Mouse (Mus musculus) forebrain, embryonic 13.5 days (tissue): ENCODE measurements around the gene Agrn. TPM values are rescaled to one million over a fixed set of nuclear protein-coding genes. Genes with fewer than 3 reads are reported as not detected.

Source experiments
- ATAC-seq: fragments of 200-750 bp; cut with Nextera tagmentation; 2 replicates; pipeline ENCODE4 v1.8.0; 2017
- H3K27ac ChIP-seq: fragments of 300-500 bp; sonication (generic); 2 replicates; pipeline ENCODE4 v1.5.1; 2015; ENCODE audit warnings: inconsistent platforms, mild to moderate bottlenecking, moderate library complexity
- H3K27me3 ChIP-seq: fragments of 300-500 bp; sonication (generic); 2 replicates; pipeline ENCODE4 v1.6.1; 2015; ENCODE audit warnings: mild to moderate bottlenecking, inconsistent platforms
- H3K36me3 ChIP-seq: fragments of 300-500 bp; sonication (generic); 2 replicates; pipeline ENCODE4 v1.6.1; 2015; ENCODE audit warnings: mild to moderate bottlenecking, inconsistent platforms; ENCODE audit not compliant: poor library complexity, severe bottlenecking
- H3K4me1 ChIP-seq: fragments of 300-500 bp; sonication (generic); 2 replicates; pipeline ENCODE4 v1.6.1; 2015; ENCODE audit warnings: inconsistent platforms
- H3K4me2 ChIP-seq: fragments of 300-500 bp; sonication (generic); 2 replicates; pipeline ENCODE4 v1.6.1; 2015; ENCODE audit warnings: inconsistent platforms, mild to moderate bottlenecking, moderate library complexity
- H3K4me3 ChIP-seq: fragments of 300-500 bp; sonication (generic); 2 replicates; pipeline ENCODE4 v1.5.1; 2015; ENCODE audit warnings: mild to moderate bottlenecking, inconsistent platforms
- H3K9ac ChIP-seq: fragments of 300-500 bp; sonication (generic); 2 replicates; pipeline ENCODE4 v1.6.1; 2015; ENCODE audit warnings: mild to moderate bottlenecking, inconsistent platforms
- H3K9me3 ChIP-seq: fragments of 300-500 bp; sonication (generic); replicated peaks from 2 replicates; pipeline ENCODE4 v1.6.1; 2016; ENCODE audit warnings: inconsistent platforms
- WGBS: fragments of 180-500 bp; shearing (Covaris S2); methylation state at CpG from one replicate; pipeline ENCODE4 v1.1.7; 2015; 5-methylcytosine and 5-hydroxymethylcytosine counted together
- polyA plus RNA-seq: library from polyadenylated mRNA; unstranded; fragments of >200 nt; fragmentation: Nextera tagmentation; extraction: Ambion mirVana; gene quantifications from 2 replicates; pipeline ENCODE4 v1.2.1, GENCODE M21; 2015

Agrn gene
- polyA plus RNA-seq, 1 experiment from 2014 or later: 91.4 TPM

DNA sequence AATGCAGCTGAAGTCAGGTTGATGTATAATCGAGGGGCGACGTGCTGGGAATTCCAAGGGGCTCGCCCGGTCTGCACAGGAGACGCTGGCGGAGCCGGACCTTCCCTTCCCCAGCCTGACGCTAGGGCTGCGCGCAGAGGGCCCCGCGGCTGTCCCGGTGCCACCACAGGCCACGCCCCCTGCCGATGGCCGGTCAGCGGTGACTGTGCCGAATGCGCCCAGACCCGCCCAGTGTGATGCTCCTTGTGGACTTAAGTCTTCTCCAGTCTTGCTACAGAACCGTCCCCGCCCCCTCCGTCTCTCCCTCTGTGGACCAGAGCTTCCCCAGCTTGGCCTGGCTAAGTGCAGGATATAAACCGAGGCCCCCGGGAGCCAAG lies 529 bp upstream of the Agrn start:
- H3K4me3 ChIP-seq: peak overlapping the region; percentile 83
- peak overlapping the region; percentile 71 for H3K9ac ChIP-seq
- H3K4me2 ChIP-seq: peak overlapping the region; percentile 63
- peak; percentile 93 for ATAC-seq
- WGBS: 0% methylated on average over 15 of the region's 26 CpGs
- H3K4me1 ChIP-seq: peaks cover 47% of the 10 kb centered on the region
- no peaks in the 10 kb centered on the region for H3K27me3 ChIP-seq
- peaks cover 26% of the 10 kb centered on the region for H3K36me3 ChIP-seq
- peak overlapping the region; percentile 97 for H3K27ac ChIP-seq
- no peaks in the 10 kb centered on the region for H3K9me3 ChIP-seq

DNA sequence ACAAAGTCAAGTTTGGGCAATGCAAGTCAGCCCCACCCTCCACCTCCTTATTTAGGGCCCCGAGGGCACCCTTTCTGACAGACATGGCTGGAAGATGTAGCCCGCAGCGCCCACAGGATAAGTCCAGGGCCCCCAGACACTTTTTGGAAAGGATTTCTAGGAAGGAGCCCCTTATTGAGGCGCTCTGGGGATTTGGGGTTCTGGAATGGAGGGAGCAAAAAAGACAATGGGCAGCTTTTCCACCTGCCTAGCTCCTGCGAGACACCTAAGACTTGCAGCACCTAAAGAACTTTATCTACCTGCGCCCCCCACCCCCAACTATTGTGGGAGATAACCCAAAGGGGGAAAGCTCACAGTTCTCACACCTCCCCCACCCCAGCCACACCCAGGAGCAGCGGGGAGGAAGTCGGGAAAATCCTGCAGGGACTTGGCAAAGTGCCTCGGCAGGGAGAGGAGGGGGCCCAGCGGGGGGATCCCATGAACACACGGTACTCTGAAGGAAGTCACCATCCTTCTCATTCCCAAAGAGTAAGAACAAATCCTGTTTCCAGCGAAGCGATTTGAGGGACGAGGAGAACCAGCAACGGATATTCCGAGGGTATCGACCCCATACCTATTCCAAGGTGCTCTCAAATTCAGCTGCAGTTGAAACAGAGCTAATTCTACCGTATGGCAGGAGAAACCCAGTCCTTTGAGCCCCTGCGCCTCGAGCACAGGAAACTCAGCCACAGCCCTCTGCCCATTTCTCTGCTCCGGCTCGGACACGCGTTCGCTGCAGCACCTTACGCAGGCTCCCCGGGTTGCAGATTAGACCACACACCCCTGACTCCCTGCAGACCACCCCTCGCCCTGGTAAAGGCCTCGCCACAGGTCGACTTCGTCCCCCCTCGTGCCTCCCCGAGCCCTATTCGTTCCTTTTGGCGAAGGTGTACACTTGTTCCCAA lies 1.1 kb downstream of the Agrn start:
- Histone ChIP-seq H3K9ac (peak overlapping the region; percentile 92), H3K4me2 (peak overlapping the region; percentile 92), H3K9me3 (no peaks in the 10 kb centered on the region), H3K27ac (peak overlapping the region; percentile 85), H3K4me1 (peaks cover 54% of the 10 kb centered on the region), H3K36me3 (peaks cover 42% of the 10 kb centered on the region), H3K4me3 (peak overlapping the region; percentile 83), H3K27me3 (no peaks in the 10 kb centered on the region)
- ATAC-seq: peak; percentile 7
- 3% methylated on average over 35 of the region's 35 CpGs for WGBS

DNA sequence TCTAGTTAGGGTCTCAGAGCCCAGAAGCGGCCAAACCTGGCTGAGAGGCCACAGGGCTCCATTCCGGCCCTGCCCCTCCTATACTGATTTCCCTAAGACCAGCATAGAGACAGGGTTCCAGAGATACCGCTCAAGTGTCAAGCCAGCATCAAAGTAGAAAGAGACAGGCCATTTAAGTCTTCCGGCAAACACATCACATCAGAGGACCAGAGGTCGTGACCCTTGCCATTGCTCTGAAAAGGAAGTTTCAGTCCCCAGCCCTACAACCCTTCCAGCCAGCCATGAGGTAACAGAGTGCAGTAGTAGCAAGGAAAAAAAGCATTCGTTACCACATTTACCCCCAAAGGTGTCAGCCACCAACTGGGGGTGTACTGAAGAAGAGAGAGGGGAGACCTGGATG lies 2.9 kb downstream of the Agrn start:
- 46% methylated on average over 6 of the region's 6 CpGs for WGBS
- ATAC-seq: no peak
- Histone ChIP-seq H3K27ac (peak overlapping the region; percentile 35; the same call in 1 of the 2 replicates), H3K9ac (peak overlapping the region; percentile 38; the same call in 1 of the 2 replicates), H3K4me1 (peaks cover 73% of the 10 kb centered on the region), H3K9me3 (no peaks in the 10 kb centered on the region), H3K4me3 (no peak overlapping the region; the same call in 1 of the 2 replicates), H3K4me2 (peak overlapping the region; percentile 92), H3K36me3 (peaks cover 56% of the 10 kb centered on the region), H3K27me3 (no peaks in the 10 kb centered on the region)

DNA sequence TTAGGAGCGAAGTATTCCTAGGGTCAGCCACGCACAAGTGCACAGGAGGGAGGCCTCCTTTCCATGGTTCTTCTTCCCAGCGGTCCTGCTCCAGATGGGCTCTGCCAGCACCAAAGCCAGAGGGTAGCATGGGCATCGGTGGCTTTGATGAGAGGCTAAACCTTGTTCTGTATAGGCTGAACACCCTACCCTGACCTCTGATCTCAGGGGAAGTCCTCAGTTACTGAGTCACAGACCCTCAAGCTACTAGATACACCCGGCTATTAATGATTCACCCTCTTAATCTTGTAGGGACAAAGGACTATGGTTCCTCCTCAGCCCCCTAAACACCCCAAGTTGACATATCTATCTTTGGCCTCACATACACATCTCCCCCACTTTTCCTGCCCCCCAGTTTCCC lies 3.4 kb downstream of the Agrn start:
- Histone ChIP-seq H3K36me3 (peaks cover 56% of the 10 kb centered on the region), H3K9ac (no peak overlapping the region; the same call in 1 of the 2 replicates), H3K4me1 (peaks cover 77% of the 10 kb centered on the region), H3K27me3 (no peaks in the 10 kb centered on the region), H3K4me3 (no peak overlapping the region), H3K9me3 (no peaks in the 10 kb centered on the region), H3K4me2 (peak overlapping the region; percentile 92), H3K27ac (no peak overlapping the region)
- WGBS: 68% methylated on average over 5 of the region's 5 CpGs
- no peak for ATAC-seq

DNA sequence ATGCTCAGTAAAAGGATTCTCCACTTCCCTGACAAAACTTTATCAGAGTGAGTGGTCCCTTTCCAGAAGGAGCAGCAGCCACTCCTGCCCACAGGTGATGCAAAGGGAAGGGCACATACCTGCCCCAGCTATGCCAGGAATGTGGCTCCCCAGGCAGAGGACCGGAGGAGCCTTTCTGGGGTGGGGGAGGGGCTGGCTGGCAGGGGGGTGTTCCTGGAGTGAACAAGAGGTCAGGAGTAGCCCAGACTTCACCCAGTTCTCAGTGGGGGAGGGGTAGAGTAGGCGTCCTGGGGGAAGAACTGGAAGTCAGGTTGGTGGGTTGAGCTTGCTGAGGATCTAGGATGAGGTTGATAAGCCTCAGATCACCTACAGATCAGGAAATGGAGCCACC lies 4.1 kb downstream of the Agrn start:
- ATAC-seq: no peak
- Histone ChIP-seq H3K27ac (peak overlapping the region; percentile 36; the same call in 1 of the 2 replicates), H3K36me3 (peaks cover 56% of the 10 kb centered on the region), H3K9ac (no peak overlapping the region), H3K9me3 (no peaks in the 10 kb centered on the region), H3K4me3 (no peak overlapping the region), H3K4me1 (peaks cover 84% of the 10 kb centered on the region), H3K4me2 (0 out of 2 replicates have a peak overlapping the region, but pooled peaks have one; percentile 8), H3K27me3 (no peaks in the 10 kb centered on the region)
- 24% methylated on average over 2 of the region's 2 CpGs for WGBS

DNA sequence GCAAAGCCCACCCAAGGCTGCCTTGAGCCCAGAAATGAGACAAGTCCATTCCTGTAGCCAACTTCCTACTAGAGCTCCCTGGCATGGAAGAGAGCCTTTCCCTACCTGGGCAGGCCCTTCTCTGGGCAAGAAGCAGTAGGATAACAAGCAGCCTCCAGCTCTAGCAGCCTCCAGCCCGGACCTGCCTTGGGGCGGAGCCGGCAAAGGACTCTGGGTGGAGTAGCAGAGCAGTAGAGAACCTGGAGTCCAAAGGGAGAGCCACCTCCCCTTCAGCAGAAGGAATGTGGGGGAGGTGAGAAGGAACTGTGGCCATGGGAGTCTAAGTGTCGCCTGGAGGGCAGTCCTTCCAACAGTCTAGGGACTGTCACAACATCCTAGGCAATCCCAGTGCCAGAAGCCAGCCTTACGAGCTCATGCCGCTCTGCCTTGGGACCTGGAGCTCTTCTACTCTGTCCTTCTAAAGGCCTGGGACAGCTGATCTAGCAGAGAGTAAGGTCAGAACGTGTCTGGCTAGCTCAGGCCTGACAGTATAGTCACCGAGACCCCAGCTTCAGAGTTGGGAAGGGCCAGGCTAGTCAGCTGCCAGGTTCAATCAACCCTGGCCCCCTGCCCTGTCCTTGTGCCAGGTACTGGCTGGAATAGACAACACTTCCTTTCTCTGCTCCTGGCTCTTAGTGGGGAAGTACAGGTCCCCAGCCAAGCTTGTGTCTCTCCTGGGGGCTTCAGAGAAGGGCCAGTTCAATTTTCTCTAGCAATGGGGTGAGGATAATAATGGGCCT lies 4.7 kb downstream of the Agrn start:
- Histone ChIP-seq H3K9me3 (no peaks in the 10 kb centered on the region), H3K4me2 (no peak overlapping the region), H3K4me1 (peaks cover 90% of the 10 kb centered on the region), H3K4me3 (no peak overlapping the region), H3K9ac (peak overlapping the region; percentile 40; the same call in 1 of the 2 replicates), H3K27me3 (no peaks in the 10 kb centered on the region), H3K27ac (peak overlapping the region; percentile 36; the same call in 1 of the 2 replicates), H3K36me3 (peaks cover 56% of the 10 kb centered on the region)
- 60% methylated on average over 8 of the region's 8 CpGs for WGBS
- ATAC-seq: no peak

DNA sequence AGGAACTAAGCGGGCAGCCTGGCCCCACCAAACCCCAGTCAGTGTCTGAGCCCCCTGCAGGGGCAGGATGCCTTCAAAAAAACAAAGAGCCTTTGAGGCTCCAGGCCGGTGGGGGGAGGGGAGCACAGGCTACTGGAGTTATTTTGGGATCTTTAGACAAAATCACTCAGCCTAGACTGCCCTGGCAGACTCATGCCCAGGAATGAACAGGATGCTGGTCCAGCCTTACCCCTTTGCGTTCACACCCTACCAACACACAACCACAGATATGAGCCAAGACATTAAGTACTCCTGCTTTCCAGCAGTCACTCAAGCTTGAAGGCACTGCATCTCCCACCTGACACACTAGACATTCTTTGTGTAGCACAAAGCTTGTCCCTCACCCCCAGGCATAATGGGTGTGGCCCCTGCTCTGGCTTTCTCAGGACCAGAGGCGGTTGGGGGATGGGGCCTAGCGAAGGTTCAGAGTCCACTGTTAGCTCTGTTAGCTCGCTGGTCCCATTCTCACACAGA lies 8.4 kb downstream of the Agrn start:
- no peaks in the 10 kb centered on the region for H3K27me3 ChIP-seq
- peak; percentile 32 for ATAC-seq
- WGBS: 4% methylated on average over 6 of the region's 6 CpGs
- H3K27ac ChIP-seq: peak overlapping the region; percentile 94
- H3K36me3 ChIP-seq: peaks cover 44% of the 10 kb centered on the region
- peak overlapping the region; percentile 43 for H3K4me2 ChIP-seq
- peak overlapping the region; percentile 58 for H3K9ac ChIP-seq
- H3K4me1 ChIP-seq: peaks cover 100% of the 10 kb centered on the region
- H3K9me3 ChIP-seq: no peaks in the 10 kb centered on the region
- 0 out of 2 replicates have a peak overlapping the region, but pooled peaks have one; percentile 13 for H3K4me3 ChIP-seq

DNA sequence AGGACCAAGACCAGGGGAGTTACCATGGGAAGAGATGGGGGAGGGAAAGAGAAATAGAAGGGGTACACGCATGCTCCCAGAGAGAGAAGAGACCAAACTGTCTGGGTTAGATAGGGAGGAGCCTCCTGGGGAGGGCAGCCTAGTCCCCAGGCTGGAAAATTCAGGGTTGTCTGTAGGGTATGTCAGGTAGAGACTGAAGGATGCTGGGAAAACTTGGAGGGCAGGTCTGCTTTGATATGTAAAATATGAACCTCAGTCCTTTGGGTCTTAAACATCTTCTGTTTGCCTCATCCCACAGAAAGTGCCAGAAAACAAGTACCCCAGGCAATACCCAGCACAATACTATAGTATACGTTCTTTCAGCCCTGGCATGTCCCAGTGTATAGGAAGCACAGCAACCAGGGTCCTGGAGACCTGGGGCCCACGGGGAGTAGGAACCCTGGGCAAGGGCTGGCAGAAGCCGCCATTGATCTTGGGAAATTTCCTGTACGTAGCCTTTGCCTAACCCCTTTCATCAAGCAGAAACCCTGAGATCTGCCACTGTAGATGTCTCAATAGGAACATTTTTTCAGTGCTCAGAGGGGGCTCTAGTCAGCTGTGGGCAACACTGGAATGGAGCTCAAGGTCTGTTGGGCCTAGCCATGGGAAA lies 9.0 kb downstream of the Agrn start:
- peak overlapping the region; percentile 58 for H3K9ac ChIP-seq

DNA sequence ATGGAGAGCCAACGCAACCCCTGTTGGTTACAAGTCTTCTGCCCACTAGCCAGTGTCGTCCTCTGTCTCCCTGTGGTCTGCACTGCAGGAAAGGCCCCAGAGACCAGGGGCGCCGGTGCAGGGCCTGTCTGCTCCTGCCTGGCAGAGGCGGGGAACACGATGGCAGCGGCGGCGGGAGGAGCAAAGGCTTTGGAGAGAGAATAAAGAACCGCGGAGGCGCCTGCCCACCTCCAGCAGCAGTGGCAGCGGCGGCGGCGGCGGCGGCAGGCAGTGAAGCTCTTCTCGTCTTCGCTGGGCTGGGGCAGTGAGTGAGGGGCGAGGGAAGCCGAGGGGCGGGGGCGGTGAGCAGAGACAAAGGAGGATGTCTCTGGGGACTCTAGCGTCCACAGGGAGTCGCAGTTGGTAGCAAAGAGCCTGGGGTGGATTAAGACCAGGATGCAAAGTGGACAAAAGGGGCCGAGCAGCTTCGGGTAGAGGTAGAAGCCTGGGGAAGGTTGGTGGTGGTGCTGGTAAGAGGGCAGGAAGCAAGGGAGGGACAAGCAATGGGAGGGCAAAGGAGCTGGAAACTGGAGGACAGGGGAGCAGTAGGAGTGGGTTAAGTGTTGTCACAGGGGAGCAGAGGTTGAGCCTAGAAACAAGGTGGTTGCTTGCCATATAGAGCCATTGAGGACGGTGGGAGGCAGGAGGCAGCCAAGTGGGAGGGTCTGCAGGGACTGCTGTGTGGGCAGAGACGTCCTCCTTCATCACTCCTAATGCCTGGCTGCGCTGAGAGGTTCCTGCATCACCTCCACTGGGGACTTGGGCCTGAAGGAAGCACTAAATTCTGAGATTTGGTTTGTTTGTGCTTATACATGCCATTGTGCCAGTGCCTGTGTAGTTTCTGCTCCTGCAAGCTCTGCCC lies 11.1 kb downstream of the Agrn start:
- Histone ChIP-seq H3K36me3 (peaks cover 38% of the 10 kb centered on the region), H3K27me3 (no peaks in the 10 kb centered on the region), H3K4me2 (peak overlapping the region; percentile 80), H3K9me3 (no peaks in the 10 kb centered on the region), H3K27ac (peak overlapping the region; percentile 94), H3K4me1 (peaks cover 100% of the 10 kb centered on the region), H3K4me3 (peak overlapping the region; percentile 53), H3K9ac (peak overlapping the region; percentile 85)
- WGBS: 2% methylated on average over 31 of the region's 31 CpGs
- peak; percentile 67 for ATAC-seq

More for the DNA sequence above, 9.0 kb downstream of the Agrn start:
- ATAC-seq: no peak
- Histone ChIP-seq H3K4me1 (peaks cover 100% of the 10 kb centered on the region), H3K4me2 (peak overlapping the region; percentile 80), H3K27me3 (no peaks in the 10 kb centered on the region), H3K36me3 (peaks cover 42% of the 10 kb centered on the region), H3K9me3 (no peaks in the 10 kb centered on the region), H3K27ac (peak overlapping the region; percentile 94), H3K4me3 (no peak overlapping the region)
- WGBS: 29% methylated on average over 5 of the region's 5 CpGs

DNA sequence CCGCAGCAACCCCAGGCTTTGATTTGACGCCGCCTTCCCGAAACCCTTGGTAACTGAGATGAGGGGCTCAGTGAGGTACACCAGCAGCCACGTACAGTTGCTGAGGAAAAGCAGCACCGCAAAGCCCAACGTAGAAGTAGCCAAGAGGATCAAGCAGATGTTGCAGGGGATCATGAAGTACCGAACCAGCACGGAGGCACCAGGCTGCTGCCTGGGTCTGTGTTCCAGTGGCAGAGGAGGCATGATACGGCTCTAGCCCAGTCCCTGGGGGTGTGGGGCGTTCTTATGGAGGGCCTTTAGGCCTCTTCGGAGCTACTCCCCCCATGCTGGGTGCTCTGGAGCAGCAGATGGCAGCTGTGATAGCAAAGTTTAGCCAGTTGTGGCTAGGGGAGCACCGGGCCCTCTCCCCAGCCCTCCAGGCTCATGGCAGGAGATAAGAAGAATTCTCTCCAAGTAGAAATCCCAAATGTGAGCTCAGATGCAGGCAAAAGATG lies 11.8 kb downstream of the Agrn start:
- H3K36me3 ChIP-seq: peaks cover 38% of the 10 kb centered on the region
- peak; percentile 33 for ATAC-seq
- 51% methylated on average over 13 of the region's 13 CpGs for WGBS
- H3K27ac ChIP-seq: peak overlapping the region; percentile 94
- H3K4me1 ChIP-seq: peaks cover 100% of the 10 kb centered on the region
- H3K27me3 ChIP-seq: no peaks in the 10 kb centered on the region
- H3K9me3 ChIP-seq: no peaks in the 10 kb centered on the region
- H3K4me3 ChIP-seq: peak overlapping the region; percentile 53
- peak overlapping the region; percentile 80 for H3K4me2 ChIP-seq
- peak overlapping the region; percentile 85 for H3K9ac ChIP-seq
